Mouse (Mus musculus): ENCODE measurements around the gene Ggt6.

DNA sequence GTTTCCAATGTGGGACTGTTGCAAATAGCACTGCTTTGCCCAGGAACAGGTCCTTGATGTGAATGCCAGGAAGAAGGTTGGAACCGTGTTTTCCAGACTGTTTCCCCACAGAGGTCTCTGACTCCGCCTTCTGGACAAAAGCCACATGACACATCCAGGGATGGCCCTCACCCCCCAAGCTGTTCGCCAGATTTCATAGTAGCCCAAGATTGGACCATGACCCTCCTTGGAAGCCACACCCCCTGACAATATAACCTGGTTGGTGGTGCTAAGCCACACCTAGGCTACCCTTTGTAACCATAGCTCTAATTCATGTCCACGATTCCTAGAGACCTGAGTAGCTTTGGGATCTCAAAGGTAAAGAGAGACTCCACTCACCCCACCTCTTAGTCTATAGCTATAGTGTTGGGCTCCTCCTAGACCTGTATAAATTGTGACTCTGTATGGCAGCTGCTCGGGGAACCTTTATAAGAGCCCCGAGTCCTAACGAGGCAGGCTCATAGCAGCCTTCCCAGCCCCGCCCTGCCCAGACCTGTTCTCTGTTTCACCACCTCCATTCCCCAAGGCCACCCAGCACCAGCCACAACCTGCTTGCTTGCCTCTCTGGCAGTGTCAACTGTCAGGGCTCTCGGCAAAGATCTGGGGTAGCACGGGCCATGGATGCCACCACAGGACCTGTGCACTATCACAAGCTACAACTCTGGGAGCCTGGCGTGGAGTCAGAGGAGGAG, at the start of gene Ggt6:
- TF ChIP-seq POLR2A (IDR thresholded peaks at IDR 0.05; ENCODE audit: insufficient read depth, low read length) = no peak
- TF ChIP-seq CTCF (IDR thresholded peaks at IDR 0.05; ENCODE audit: low read depth, low read length) = no peak
- no peak for TF ChIP-seq EP300 (IDR thresholded peaks at IDR 0.05; ENCODE audit: insufficient read depth, low read depth, low read length)
